Mouse (Mus musculus): ENCODE measurements around the gene Selenoo. TPM values are rescaled to one million over a fixed set of nuclear protein-coding genes. Genes with fewer than 3 reads are reported as not detected.

The Selenoo gene
- polyA plus RNA-seq, 1 experiment from 2014 or later = 8.4 TPM

GRCm38 (mm10) chr15:89127364-89127940 lies 38.6 kb downstream of the Selenoo start:
- H3K36me3 ChIP-seq (ENCODE audit: inconsistent target) = no peaks in the 10 kb centered on the region
- 78% methylated on average over 8 of the region's 8 CpGs for WGBS (ENCODE audit: missing documents)
- peak overlapping the region; percentile 64 for H3K4me3 ChIP-seq (ENCODE audit: inconsistent target)
- H3K27ac ChIP-seq = no peak overlapping the region
- H3K79me2 ChIP-seq (ENCODE audit: inconsistent target) = peaks cover 4% of the 10 kb centered on the region

- Histone ChIP-seq H3K79me2 (ENCODE audit: inconsistent target) (no peaks in the 10 kb centered on the region; the same call in 1 of the 2 replicates), H3K27ac (peak within 1 kb of the TSS; percentile 65), H3K4me3 (ENCODE audit: inconsistent target) (peak within 1 kb of the TSS; percentile 64), H3K36me3 (ENCODE audit: inconsistent target) (no peaks in the 10 kb centered on the region)
- WGBS (ENCODE audit: missing documents) = 7% methylated on average over 36 of the region's 36 CpGs
These were observed 39.8 kb downstream of the Selenoo start, which contains the start of gene Hdac10 for GRCm38 (mm10) chr15:89128382-89129350. Hdac10 (minus strand) TSS chr15:89128700.

- H3K4me3 ChIP-seq (ENCODE audit: inconsistent target) = no peak overlapping the region
- no peaks in the 10 kb centered on the region; the same call in 1 of the 2 replicates for H3K79me2 ChIP-seq (ENCODE audit: inconsistent target)
- H3K27ac ChIP-seq = no peak overlapping the region
- H3K36me3 ChIP-seq (ENCODE audit: inconsistent target) = no peaks in the 10 kb centered on the region
These were observed 41.4 kb downstream of the Selenoo start for GRCm38 (mm10) chr15:89130245-89130644.

- H3K4me3 ChIP-seq (ENCODE audit: inconsistent target) = no peak overlapping the region
- 10% methylated on average over 2 of the region's 3 CpGs for WGBS (ENCODE audit: missing documents)
- no peaks in the 10 kb centered on the region; the same call in 1 of the 2 replicates for H3K79me2 ChIP-seq (ENCODE audit: inconsistent target)
- no peak overlapping the region for H3K27ac ChIP-seq
- H3K36me3 ChIP-seq (ENCODE audit: inconsistent target) = no peaks in the 10 kb centered on the region
These were observed 42.4 kb downstream of the Selenoo start for GRCm38 (mm10) chr15:89131316-89131715.

- Histone ChIP-seq H3K79me2 (ENCODE audit: inconsistent target) (no peaks in the 10 kb centered on the region), H3K36me3 (ENCODE audit: inconsistent target) (no peaks in the 10 kb centered on the region), H3K27ac (no peak overlapping the region), H3K4me3 (ENCODE audit: inconsistent target) (no peak overlapping the region)
- 100% methylated on average over 3 of the region's 5 CpGs for WGBS (ENCODE audit: missing documents)
These were observed 47.7 kb downstream of the Selenoo start for GRCm38 (mm10) chr15:89136461-89137155.

GRCm38 (mm10) chr15:89137378-89138045 lies 48.6 kb downstream of the Selenoo start:
- Histone ChIP-seq H3K27ac (no peak overlapping the region), H3K79me2 (ENCODE audit: inconsistent target) (no peaks in the 10 kb centered on the region), H3K36me3 (ENCODE audit: inconsistent target) (no peaks in the 10 kb centered on the region), H3K4me3 (ENCODE audit: inconsistent target) (no peak overlapping the region)
- WGBS (ENCODE audit: missing documents) = 87% methylated on average over 11 of the region's 11 CpGs

GRCm38 (mm10) chr15:89138046-89138405 lies 49.1 kb downstream of the Selenoo start:
- no peak overlapping the region for H3K4me3 ChIP-seq (ENCODE audit: inconsistent target)
- H3K36me3 ChIP-seq (ENCODE audit: inconsistent target) = no peaks in the 10 kb centered on the region
- H3K79me2 ChIP-seq (ENCODE audit: inconsistent target) = no peaks in the 10 kb centered on the region
- 94% methylated on average over 7 of the region's 7 CpGs for WGBS (ENCODE audit: missing documents)
- H3K27ac ChIP-seq = no peak overlapping the region

- Histone ChIP-seq H3K36me3 (ENCODE audit: inconsistent target) (no peaks in the 10 kb centered on the region), H3K27ac (no peak overlapping the region), H3K4me3 (ENCODE audit: inconsistent target) (no peak overlapping the region), H3K79me2 (ENCODE audit: inconsistent target) (no peaks in the 10 kb centered on the region)
- WGBS (ENCODE audit: missing documents) = 100% methylated on average over 3 of the region's 6 CpGs
These were observed 49.6 kb downstream of the Selenoo start for GRCm38 (mm10) chr15:89138531-89138930.

- Histone ChIP-seq H3K27ac (no peak overlapping the region), H3K79me2 (ENCODE audit: inconsistent target) (no peaks in the 10 kb centered on the region), H3K36me3 (ENCODE audit: inconsistent target) (no peaks in the 10 kb centered on the region), H3K4me3 (ENCODE audit: inconsistent target) (no peak overlapping the region)
- under 1% methylated on average over 52 of the region's 53 CpGs for WGBS (ENCODE audit: missing documents)
These were observed 51.3 kb downstream of the Selenoo start for GRCm38 (mm10) chr15:89140048-89140658.

GRCm38 (mm10) chr15:89140659-89141252 lies 51.9 kb downstream of the Selenoo start, which contains the start of gene Mapk12:
Mapk12 (minus strand) TSS chr15:89140703.
- Histone ChIP-seq H3K27ac (no peak within 1 kb of the TSS), H3K4me3 (ENCODE audit: inconsistent target) (no peak within 1 kb of the TSS), H3K79me2 (ENCODE audit: inconsistent target) (no peaks in the 10 kb centered on the region), H3K36me3 (ENCODE audit: inconsistent target) (no peaks in the 10 kb centered on the region)
- WGBS (ENCODE audit: missing documents) = 3% methylated on average over 21 of the region's 21 CpGs

GRCm38 (mm10) chr15:89141443-89141842 lies 52.6 kb downstream of the Selenoo start:
- H3K36me3 ChIP-seq (ENCODE audit: inconsistent target) = no peaks in the 10 kb centered on the region
- no peak overlapping the region for H3K4me3 ChIP-seq (ENCODE audit: inconsistent target)
- H3K27ac ChIP-seq = no peak overlapping the region
- no peaks in the 10 kb centered on the region for H3K79me2 ChIP-seq (ENCODE audit: inconsistent target)
- WGBS (ENCODE audit: missing documents) = 24% methylated on average over 5 of the region's 5 CpGs

GRCm38 (mm10) chr15:89141905-89142304 lies 53.0 kb downstream of the Selenoo start:
- WGBS (ENCODE audit: missing documents) = 54% methylated on average over 4 of the region's 4 CpGs
- H3K4me3 ChIP-seq (ENCODE audit: inconsistent target) = no peak overlapping the region
- H3K36me3 ChIP-seq (ENCODE audit: inconsistent target) = no peaks in the 10 kb centered on the region
- H3K27ac ChIP-seq = no peak overlapping the region
- no peaks in the 10 kb centered on the region for H3K79me2 ChIP-seq (ENCODE audit: inconsistent target)

- 63% methylated on average over 2 of the region's 2 CpGs for WGBS (ENCODE audit: missing documents)
- Histone ChIP-seq H3K4me3 (ENCODE audit: inconsistent target) (no peak overlapping the region), H3K79me2 (ENCODE audit: inconsistent target) (no peaks in the 10 kb centered on the region), H3K27ac (no peak overlapping the region), H3K36me3 (ENCODE audit: inconsistent target) (no peaks in the 10 kb centered on the region)
These were observed 54.2 kb downstream of the Selenoo start for GRCm38 (mm10) chr15:89143134-89143533.
